Mouse (Mus musculus): ENCODE data around the gene Il4. TPM values are rescaled to one million over a fixed set of nuclear protein-coding genes. Genes with fewer than 3 reads are reported as not detected.

The Il4 gene
- polyA plus RNA-seq, 1 experiment from 2014 or later = 0.97 TPM

Other genes starting within 250 kb of the Il4 start
- 0.34 and 0.37 TPM in 2 replicates for gene Leap2, start 195.5 kb downstream of the Il4 start, polyA plus RNA-seq (2015; fragmentation: Nextera tagmentation; extraction: Ambion mirVana)
- 641 and 655 TPM in 2 replicates for gene Uqcrq, start 187.8 kb downstream of the Il4 start, polyA plus RNA-seq (2015; fragmentation: Nextera tagmentation; extraction: Ambion mirVana)
- 1.1 and 1.2 TPM in 2 replicates for gene Gdf9, start 187.6 kb downstream of the Il4 start, polyA plus RNA-seq (2015; fragmentation: Nextera tagmentation; extraction: Ambion mirVana)
- gene Gm10447, start 161.6 kb downstream of the Il4 start, polyA plus RNA-seq (2015; fragmentation: Nextera tagmentation; extraction: Ambion mirVana) = 0.12 TPM in 1 of 2 replicates, not detected in the other
- gene Shroom1, start 161.5 kb downstream of the Il4 start, polyA plus RNA-seq (2015; fragmentation: Nextera tagmentation; extraction: Ambion mirVana) = 2.1 and 2.5 TPM in 2 replicates
- not detected in 2 replicates for gene Gm9837, start 148.2 kb downstream of the Il4 start, polyA plus RNA-seq (2015; fragmentation: Nextera tagmentation; extraction: Ambion mirVana)
- gene Gm9945, start 138.5 kb downstream of the Il4 start, polyA plus RNA-seq (2015; fragmentation: Nextera tagmentation; extraction: Ambion mirVana) = not detected in 2 replicates
- 0.17 and 0.23 TPM in 2 replicates for gene Sowaha, start 138.4 kb downstream of the Il4 start, polyA plus RNA-seq (2015; fragmentation: Nextera tagmentation; extraction: Ambion mirVana)
- 25.7 and 25.9 TPM in 2 replicates for gene Sept8, start 99.4 kb downstream of the Il4 start, polyA plus RNA-seq (2015; fragmentation: Nextera tagmentation; extraction: Ambion mirVana)
- gene Kif3a, start 51.3 kb downstream of the Il4 start, polyA plus RNA-seq (2015; fragmentation: Nextera tagmentation; extraction: Ambion mirVana) = 62.8 and 72.5 TPM in 2 replicates
- not detected in 2 replicates for gene Il13, start 16.0 kb upstream of the Il4 start, polyA plus RNA-seq (2015; fragmentation: Nextera tagmentation; extraction: Ambion mirVana)
- gene Rad50, start 88.7 kb upstream of the Il4 start, polyA plus RNA-seq (2015; fragmentation: Nextera tagmentation; extraction: Ambion mirVana) = 24.9 TPM in 2 replicates
- not detected in 2 replicates for gene Il5, start 102.1 kb upstream of the Il4 start, polyA plus RNA-seq (2015; fragmentation: Nextera tagmentation; extraction: Ambion mirVana)
- 16.9 and 17.4 TPM in 2 replicates for gene Irf1, start 151.3 kb upstream of the Il4 start, polyA plus RNA-seq (2015; fragmentation: Nextera tagmentation; extraction: Ambion mirVana)
- gene Gm17334, start 154.5 kb upstream of the Il4 start, polyA plus RNA-seq (2015; fragmentation: Nextera tagmentation; extraction: Ambion mirVana) = 0.27 and 0.30 TPM in 2 replicates
- 1.1 and 2.1 TPM in 2 replicates for gene Gm12216, start 240.6 kb upstream of the Il4 start, polyA plus RNA-seq (2015; fragmentation: Nextera tagmentation; extraction: Ambion mirVana)

Data from kidney, embryonic 16.5 days (tissue).